Mouse (Mus musculus) limb, embryonic 12.5 days (tissue): Measurements from ENCODE around the gene Syde1. TPM values are rescaled to one million over a fixed set of nuclear protein-coding genes. Genes with fewer than 3 reads are reported as not detected.

Experiments used
- ATAC-seq: fragments of 200-750 bp; cut with Nextera tagmentation; 2 replicates; pipeline ENCODE4 v1.8.0; 2017; ENCODE audit warnings: low read depth, moderate TSS enrichment; ENCODE audit not compliant: insufficient number of reproducible peaks, insufficient read depth, low FRiP score, low TSS enrichment
- H3K27ac ChIP-seq: fragments of 300-500 bp; sonication (generic); 2 replicates; pipeline ENCODE4 v1.5.1; 2016; ENCODE audit warnings: mild to moderate bottlenecking, moderate library complexity
- H3K27me3 ChIP-seq: fragments of 300-500 bp; sonication (generic); 2 replicates; pipeline ENCODE4 v1.6.1; 2016; ENCODE audit warnings: mild to moderate bottlenecking, moderate library complexity
- H3K36me3 ChIP-seq: fragments of 300-500 bp; sonication (generic); 2 replicates; pipeline ENCODE4 v1.6.1; 2016; ENCODE audit warnings: mild to moderate bottlenecking, moderate library complexity
- H3K4me1 ChIP-seq: fragments of 300-500 bp; sonication (generic); replicated peaks from 2 replicates; pipeline ENCODE4 v1.6.1; 2016
- H3K4me2 ChIP-seq: fragments of 300-500 bp; sonication (generic); 2 replicates; pipeline ENCODE4 v1.6.1; 2016; ENCODE audit warnings: mild to moderate bottlenecking, moderate library complexity
- H3K4me3 ChIP-seq: fragments of 300-500 bp; sonication (generic); replicated peaks from 2 replicates; pipeline ENCODE4 v1.5.1; 2016; ENCODE audit warnings: mild to moderate bottlenecking
- H3K9ac ChIP-seq: fragments of 300-500 bp; sonication (generic); replicated peaks from 2 replicates; pipeline ENCODE4 v1.6.1; 2016; ENCODE audit warnings: mild to moderate bottlenecking, moderate library complexity
- H3K9me3 ChIP-seq: fragments of 300-500 bp; sonication (generic); 2 replicates; pipeline ENCODE4 v1.6.1; 2016; ENCODE audit warnings: mild to moderate bottlenecking, moderate library complexity
- WGBS: fragments of 180-500 bp; shearing (Covaris S2); methylation state at CpG from one replicate; pipeline ENCODE4 v1.1.7; 2016; 5-methylcytosine and 5-hydroxymethylcytosine counted together
- polyA plus RNA-seq: library from polyadenylated mRNA; unstranded; fragments of >200 nt; fragmentation: Nextera tagmentation; extraction: Ambion mirVana; gene quantifications from 2 replicates; pipeline ENCODE4 v1.2.1, GENCODE M21; 2016

Gene Syde1
- polyA plus RNA-seq, 1 experiment from 2014 or later, result 19.0 TPM

DNA sequence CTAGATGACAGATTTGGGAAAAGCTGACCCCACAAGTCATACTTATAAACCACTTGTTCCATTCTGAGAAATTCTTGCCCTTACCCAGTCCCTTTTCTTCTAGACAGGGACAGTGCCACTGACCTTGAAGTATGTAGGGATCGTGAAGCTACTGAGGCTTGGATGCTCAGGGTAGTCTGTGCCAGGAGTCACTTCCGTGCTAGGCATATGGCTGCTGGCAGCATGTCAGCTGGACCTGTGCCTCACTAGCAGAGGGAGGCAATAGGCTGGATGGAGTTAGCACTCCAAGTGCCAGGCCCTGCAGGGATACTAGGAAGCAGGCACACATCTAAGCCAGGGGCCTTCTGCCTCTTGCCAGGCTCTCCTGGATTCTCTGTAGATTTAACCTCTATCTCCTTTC lies 16.1 kb downstream of the Syde1 start:
- Histone ChIP-seq H3K4me3 (no peak overlapping the region), H3K9me3 (no peaks in the 10 kb centered on the region), H3K4me2 (peak overlapping the region; percentile 68), H3K27me3 (no peaks in the 10 kb centered on the region), H3K27ac (no peak overlapping the region), H3K36me3 (peaks cover 38% of the 10 kb centered on the region), H3K9ac (no peak overlapping the region; the same call in 1 of the 2 replicates), H3K4me1 (peaks cover 10% of the 10 kb centered on the region; the same call in 1 of the 2 replicates)
- WGBS, result 92% methylated on average over 2 of the region's 2 CpGs
- ATAC-seq, result no peak

DNA sequence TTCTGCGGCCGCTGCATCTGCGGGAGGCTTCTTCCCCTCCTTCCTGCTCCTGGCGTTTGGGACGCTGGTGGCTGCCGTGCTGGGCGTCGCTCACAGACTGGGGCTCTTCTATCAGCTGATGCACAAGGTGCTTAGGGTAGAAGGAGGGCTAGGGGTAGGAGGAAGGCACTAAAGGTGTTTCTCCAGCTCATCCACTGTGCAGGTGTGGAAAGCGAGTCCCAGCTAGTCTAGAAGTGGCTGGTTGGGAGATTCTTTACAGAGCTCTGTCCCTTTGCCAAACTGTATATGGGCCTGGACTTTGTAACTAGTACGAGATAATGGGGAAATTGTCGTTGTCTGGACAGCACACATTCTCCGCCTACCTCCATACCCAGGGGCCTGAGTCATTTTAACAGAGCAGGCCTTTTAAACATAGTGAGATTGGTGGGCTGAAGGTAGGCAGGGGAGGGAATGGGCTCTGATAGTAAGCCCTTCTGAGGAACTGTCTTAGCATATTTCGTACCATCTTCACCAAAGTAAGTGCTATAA lies 16.6 kb downstream of the Syde1 start:
- peak overlapping the region; percentile 57 for H3K4me3 ChIP-seq
- WGBS, result 16% methylated on average over 13 of the region's 13 CpGs
- H3K27me3 ChIP-seq, result no peaks in the 10 kb centered on the region
- H3K4me1 ChIP-seq, result peaks cover 16% of the 10 kb centered on the region
- H3K27ac ChIP-seq, result peak overlapping the region; percentile 91
- H3K9ac ChIP-seq, result peak overlapping the region; percentile 58
- ATAC-seq, result peak; percentile 52
- H3K4me2 ChIP-seq, result peak overlapping the region; percentile 68
- H3K36me3 ChIP-seq, result peaks cover 33% of the 10 kb centered on the region
- no peaks in the 10 kb centered on the region for H3K9me3 ChIP-seq

DNA sequence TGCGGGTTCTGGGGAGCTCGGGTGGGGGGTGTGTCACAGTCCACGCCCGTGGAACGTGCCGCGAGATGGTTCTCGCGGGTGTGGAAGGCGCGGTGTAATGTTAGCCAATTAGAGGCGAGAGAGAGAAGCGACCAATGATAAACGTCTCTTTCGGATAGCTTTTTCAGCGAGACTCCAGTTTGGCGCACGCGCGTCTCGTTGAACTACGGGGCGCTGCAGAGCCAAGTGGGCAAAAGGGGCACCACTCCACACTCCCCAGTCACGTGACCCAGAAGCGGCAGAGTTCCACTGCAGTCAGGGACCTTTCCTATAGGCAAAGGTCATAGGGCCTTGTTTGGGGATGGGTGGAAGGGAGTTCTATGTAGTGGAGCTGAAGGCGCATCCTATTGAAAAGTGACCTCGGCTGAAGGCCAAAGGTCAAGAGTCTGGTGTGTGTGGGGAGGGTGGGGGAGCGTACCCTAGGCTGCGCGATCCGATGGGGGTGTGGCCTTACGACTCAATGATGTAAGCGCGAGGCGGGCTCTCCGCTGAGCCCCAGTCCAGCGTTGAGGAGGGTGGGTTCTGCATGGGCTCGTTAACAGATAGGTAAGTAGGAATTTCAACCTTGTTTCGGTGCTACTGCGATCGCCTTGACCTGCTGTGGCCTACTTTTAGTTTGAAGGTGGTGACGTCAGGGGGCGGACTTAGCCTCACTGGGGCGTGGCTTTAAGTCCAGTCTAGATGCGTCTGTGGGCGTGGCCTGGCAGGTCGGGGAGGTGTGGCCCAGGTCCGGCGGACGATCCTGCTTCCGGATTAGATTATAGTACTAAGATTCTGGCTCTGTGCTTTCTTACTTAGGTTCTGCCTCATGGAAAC lies 17.3 kb downstream of the Syde1 start, which contains the start of gene Ilvbl:
Gene Ilvbl (plus strand): TSS at position 97 of the 855 bp plus-strand sequence.
- H3K4me1 ChIP-seq, result peaks cover 19% of the 10 kb centered on the region
- ATAC-seq, result peak; percentile 92
- H3K27ac ChIP-seq, result peak within 1 kb of the TSS; percentile 91
- no peaks in the 10 kb centered on the region for H3K9me3 ChIP-seq
- H3K4me2 ChIP-seq, result peak within 1 kb of the TSS; percentile 68
- H3K36me3 ChIP-seq, result peaks cover 26% of the 10 kb centered on the region
- under 1% methylated on average over 51 of the region's 51 CpGs for WGBS
- H3K4me3 ChIP-seq, result peak within 1 kb of the TSS; percentile 57
- H3K27me3 ChIP-seq, result no peaks in the 10 kb centered on the region
- H3K9ac ChIP-seq, result peak within 1 kb of the TSS; percentile 58

DNA sequence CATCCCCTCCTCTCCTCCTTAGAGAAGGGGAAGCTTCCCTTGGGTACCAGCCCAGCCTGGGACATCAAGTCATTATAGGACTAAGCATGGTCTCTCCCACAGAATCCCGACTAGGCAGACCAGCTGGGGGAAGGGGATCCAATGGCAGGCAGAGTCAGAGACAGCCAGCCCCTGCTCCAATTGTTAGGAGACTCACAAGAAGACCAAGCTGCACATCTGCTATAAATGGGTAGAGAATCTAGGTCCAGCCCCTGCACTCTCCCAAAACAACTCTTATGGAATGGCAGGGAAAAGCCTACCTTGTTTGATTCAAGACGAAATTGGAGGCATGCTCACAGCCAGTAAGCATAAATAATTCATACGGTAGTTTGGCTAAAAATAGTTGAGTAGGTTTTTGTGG lies 18.5 kb downstream of the Syde1 start:
- whole genome bisulfite sequencing, result 70% methylated on average over 3 of the region's 3 CpGs
- peak overlapping the region; percentile 68; the same call in 1 of the 2 replicates for H3K4me2 ChIP-seq
- no peak overlapping the region for H3K9ac ChIP-seq
- peak overlapping the region; percentile 91; the same call in 1 of the 2 replicates for H3K27ac ChIP-seq
- peaks cover 13% of the 10 kb centered on the region; the same call in 1 of the 2 replicates for H3K36me3 ChIP-seq
- no peak for ATAC-seq
- H3K4me1 ChIP-seq, result peaks cover 19% of the 10 kb centered on the region
- no peaks in the 10 kb centered on the region for H3K9me3 ChIP-seq
- no peaks in the 10 kb centered on the region for H3K27me3 ChIP-seq
- no peak overlapping the region for H3K4me3 ChIP-seq

- Histone ChIP-seq H3K27me3 (no peaks in the 10 kb centered on the region), H3K9me3 (no peaks in the 10 kb centered on the region), H3K9ac (no peak overlapping the region), H3K4me3 (no peak overlapping the region), H3K36me3 (no peaks in the 10 kb centered on the region), H3K27ac (peak overlapping the region; percentile 75), H3K4me2 (no peak overlapping the region), H3K4me1 (peaks cover 19% of the 10 kb centered on the region)
- no peak for ATAC-seq
- WGBS, result 43% methylated on average over 2 of the region's 2 CpGs
Measured at GRCm38 (mm10) chr10:78570897-78571296, 20.9 kb downstream of the Syde1 start.

DNA sequence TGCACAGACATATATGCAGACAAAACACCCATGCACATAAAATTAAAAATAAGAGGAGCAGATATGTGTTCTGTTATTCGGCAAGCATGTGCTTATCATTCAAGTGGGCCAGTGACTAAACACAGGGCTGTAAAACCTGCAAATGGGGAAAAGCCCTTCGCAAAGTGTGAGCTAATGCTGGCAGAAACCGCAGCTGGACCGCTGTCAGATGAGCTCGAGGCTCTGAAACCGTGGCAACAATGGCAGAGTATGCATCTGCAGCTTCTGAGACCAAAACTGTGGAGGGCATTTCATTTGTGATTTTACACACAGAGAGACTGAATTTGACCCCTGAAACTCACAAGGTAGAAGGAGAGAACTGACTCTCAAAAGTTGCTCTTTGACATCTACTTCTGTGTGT lies 21.3 kb downstream of the Syde1 start:
- Histone ChIP-seq H3K4me3 (no peak overlapping the region), H3K27ac (peak overlapping the region; percentile 75; the same call in 1 of the 2 replicates), H3K4me2 (no peak overlapping the region), H3K4me1 (peaks cover 19% of the 10 kb centered on the region), H3K27me3 (no peaks in the 10 kb centered on the region), H3K9me3 (no peaks in the 10 kb centered on the region), H3K9ac (no peak overlapping the region), H3K36me3 (no peaks in the 10 kb centered on the region)
- ATAC-seq, result no peak
- WGBS, result 59% methylated on average over 6 of the region's 6 CpGs

GRCm38 (mm10) chr10:78569686-78570085 lies 22.1 kb downstream of the Syde1 start:
- H3K9me3 ChIP-seq, result no peaks in the 10 kb centered on the region
- peaks cover 19% of the 10 kb centered on the region for H3K4me1 ChIP-seq
- 56% methylated on average over 3 of the region's 3 CpGs for WGBS
- no peak for ATAC-seq
- no peaks in the 10 kb centered on the region for H3K27me3 ChIP-seq
- no peak overlapping the region for H3K4me3 ChIP-seq
- H3K4me2 ChIP-seq, result no peak overlapping the region
- H3K9ac ChIP-seq, result no peak overlapping the region
- H3K27ac ChIP-seq, result no peak overlapping the region
- H3K36me3 ChIP-seq, result no peaks in the 10 kb centered on the region

- no peak overlapping the region for H3K9ac ChIP-seq
- ATAC-seq, result no peak
- no peaks in the 10 kb centered on the region for H3K9me3 ChIP-seq
- H3K4me2 ChIP-seq, result no peak overlapping the region
- H3K4me1 ChIP-seq, result peaks cover 19% of the 10 kb centered on the region
- no peak overlapping the region for H3K27ac ChIP-seq
- H3K36me3 ChIP-seq, result no peaks in the 10 kb centered on the region
- H3K4me3 ChIP-seq, result no peak overlapping the region
- 85% methylated on average over 3 of the region's 3 CpGs for WGBS
- no peaks in the 10 kb centered on the region for H3K27me3 ChIP-seq
Measured at GRCm38 (mm10) chr10:78569191-78569590, 22.6 kb downstream of the Syde1 start.

DNA sequence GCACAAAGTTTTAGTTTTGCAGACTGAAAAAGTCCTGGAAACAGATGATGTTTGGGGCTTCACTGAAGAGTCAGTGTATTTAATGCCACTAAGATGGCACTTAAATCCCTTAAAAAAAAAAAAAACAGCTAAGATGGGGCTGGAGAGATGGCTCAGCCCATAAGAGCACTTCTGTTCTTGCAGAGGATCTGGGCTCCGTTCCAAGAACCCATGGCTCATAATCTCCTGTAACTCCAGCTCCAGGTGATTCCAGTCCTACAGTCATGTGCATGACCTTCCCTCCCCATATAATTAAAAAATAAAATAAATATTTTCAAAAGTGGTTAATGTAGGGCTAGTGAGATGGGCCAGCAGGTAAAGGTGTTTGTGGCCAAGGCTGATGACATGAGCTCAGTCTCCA lies 26.7 kb downstream of the Syde1 start:
- Histone ChIP-seq H3K4me3 (no peak overlapping the region), H3K9me3 (no peaks in the 10 kb centered on the region), H3K27me3 (no peaks in the 10 kb centered on the region), H3K36me3 (no peaks in the 10 kb centered on the region), H3K4me1 (peaks cover 2% of the 10 kb centered on the region), H3K4me2 (no peak overlapping the region), H3K9ac (no peak overlapping the region), H3K27ac (no peak overlapping the region)
- no peak for ATAC-seq
- 89% methylated on average over 1 of the region's 1 CpGs for WGBS

- H3K9me3 ChIP-seq, result no peaks in the 10 kb centered on the region
- no peak overlapping the region for H3K27ac ChIP-seq
- H3K9ac ChIP-seq, result no peak overlapping the region
- no peak overlapping the region for H3K4me2 ChIP-seq
- no peaks in the 10 kb centered on the region for H3K36me3 ChIP-seq
- H3K4me3 ChIP-seq, result no peak overlapping the region
- 49% methylated on average over 2 of the region's 2 CpGs for WGBS
- no peaks in the 10 kb centered on the region for H3K4me1 ChIP-seq
- no peaks in the 10 kb centered on the region for H3K27me3 ChIP-seq
- no peak for ATAC-seq
Measured at GRCm38 (mm10) chr10:78540943-78541342, 50.8 kb downstream of the Syde1 start.
